18 mouse cellular contexts compared by ENCODE assay signal in the genomic region with DNA sequence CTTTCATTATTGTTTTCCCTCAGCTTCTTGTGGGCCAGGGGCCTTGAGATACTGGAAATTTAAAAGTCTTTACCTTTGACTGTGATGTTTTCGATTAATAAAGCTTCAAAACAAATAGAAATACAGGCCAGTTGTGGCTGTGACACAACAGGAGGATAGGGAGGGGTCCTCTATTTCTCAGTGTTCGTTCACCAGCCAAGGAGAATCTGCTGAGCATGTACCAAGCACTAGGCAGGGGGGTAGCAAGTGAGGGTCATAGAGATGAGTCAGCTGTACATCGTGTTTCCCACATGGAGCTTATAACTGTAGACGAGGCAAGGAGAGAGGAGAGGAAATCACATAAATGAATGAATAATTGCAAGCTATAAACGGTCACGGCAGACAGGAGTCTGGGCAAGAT.
"Had no signal": no experiment of that assay in that cellular context is flagged by ENCODE, and none has a peak within 500 bp of the region (broad histone marks: within the 10 kb centered on the region; RNA-seq: fewer than 3 reads in every experiment).

No protein-coding gene starts in this region.

- H3K4me1 ChIP-seq: neural tube, embryonic 13.5 days; neural tube, embryonic 15.5 days had no signal

- DNase-seq: lung, embryonic 14.5 days; lung, postnatal 10 days; lung, postnatal 4 days; midbrain, embryonic 14.5 days; retina, postnatal 1 day; right cerebral cortex, adult 18-20 months; right cerebral cortex, postnatal 25 days; right cerebral cortex, postnatal 4 days; spleen, adult 18-20 months; thymus, adult 18-20 months; thymus, postnatal 14 days; thymus, postnatal 36 days had no signal

- H3K36me3 ChIP-seq: midbrain, embryonic 10.5 days; midbrain, embryonic 12.5 days; neural tube, embryonic 13.5 days; neural tube, embryonic 15.5 days had no signal

- H3K9ac ChIP-seq: lung, embryonic 14.5 days; midbrain, embryonic 12.5 days; neural tube, embryonic 13.5 days; neural tube, embryonic 15.5 days had no signal

- H3K4me3 ChIP-seq: midbrain, embryonic 10.5 days; midbrain, embryonic 12.5 days; myocyte; neural tube, embryonic 13.5 days; neural tube, embryonic 15.5 days had no signal

- ATAC-seq: midbrain, embryonic 16.5 days had no signal

- H3K27ac ChIP-seq: midbrain, embryonic 10.5 days; midbrain, embryonic 12.5 days; neural tube, embryonic 13.5 days; neural tube, embryonic 15.5 days had no signal

- H3K4me2 ChIP-seq: lung, embryonic 14.5 days; midbrain, embryonic 12.5 days; neural tube, embryonic 13.5 days; neural tube, embryonic 15.5 days had no signal

- H3K27me3 ChIP-seq: midbrain, embryonic 12.5 days; neural tube, embryonic 13.5 days; neural tube, embryonic 15.5 days had no signal

- H3K9me3 ChIP-seq: midbrain, embryonic 10.5 days; midbrain, embryonic 12.5 days; neural tube, embryonic 13.5 days; neural tube, embryonic 15.5 days had no signal
